Mouse (Mus musculus): ENCODE results near the gene Pcca. TPM values are rescaled to one million over a fixed set of nuclear protein-coding genes. Genes with fewer than 3 reads are reported as not detected.

Pcca gene
- polyA plus RNA-seq, 1 experiment = 2.5 TPM

GRCm38 (mm10) chr14:122720989-122721388, 186.9 kb downstream of the Pcca start:
- Histone ChIP-seq H3K27me3 (replicated peaks) (no peaks in the 10 kb centered on the region), H3K4me3 (replicated peaks) (no peak overlapping the region), H3K4me1 (no peaks in the 10 kb centered on the region), H3K36me3 (replicated peaks; ENCODE audit: low read length) (no peaks in the 10 kb centered on the region), H3K9me3 (no peaks in the 10 kb centered on the region)
- TF ChIP-seq GATA1 (IDR thresholded peaks at IDR 0.05; ENCODE audit: borderline replicate concordance, low read length) (no peak), FLI1 (IDR thresholded peaks at IDR 0.05; ENCODE audit: low read length) (no peak)

DNA sequence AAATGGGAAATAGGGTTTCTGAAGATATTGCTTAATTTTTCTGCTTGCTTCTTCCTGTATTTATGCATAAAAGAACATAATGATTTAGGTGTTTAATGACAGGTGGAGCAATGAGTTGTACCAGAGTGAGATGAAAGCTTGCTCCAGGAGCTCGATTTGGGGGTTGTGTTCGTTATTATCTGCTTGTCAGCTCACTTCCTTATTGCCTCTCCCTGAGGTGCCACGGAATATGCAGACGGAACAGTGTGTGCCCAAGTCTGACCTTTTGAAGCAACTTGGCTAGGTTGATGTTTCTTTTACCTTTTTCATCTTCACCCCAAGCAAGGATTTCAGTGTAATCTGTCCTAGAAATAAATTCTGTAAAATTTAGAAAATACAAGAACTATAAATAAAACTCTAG, 187.6 kb downstream of the Pcca start:
- TF ChIP-seq FLI1 (IDR thresholded peaks at IDR 0.05; ENCODE audit: low read length) (no peak), GATA1 (IDR thresholded peaks at IDR 0.05; ENCODE audit: borderline replicate concordance, low read length) (no peak)
- Histone ChIP-seq H3K27me3 (replicated peaks) (no peaks in the 10 kb centered on the region), H3K4me1 (no peaks in the 10 kb centered on the region; the same call in 1 of the 2 replicates), H3K36me3 (replicated peaks; ENCODE audit: low read length) (no peaks in the 10 kb centered on the region), H3K4me3 (replicated peaks) (no peak overlapping the region), H3K9me3 (no peaks in the 10 kb centered on the region)

- Histone ChIP-seq H3K27me3 (replicated peaks) (no peaks in the 10 kb centered on the region), H3K36me3 (replicated peaks; ENCODE audit: low read length) (no peaks in the 10 kb centered on the region), H3K4me1 (no peaks in the 10 kb centered on the region; the same call in 1 of the 2 replicates), H3K4me3 (replicated peaks) (no peak overlapping the region), H3K9me3 (no peaks in the 10 kb centered on the region)
- TF ChIP-seq GATA1 (IDR thresholded peaks at IDR 0.05; ENCODE audit: borderline replicate concordance, low read length) = no peak
- no peak for TF ChIP-seq FLI1 (IDR thresholded peaks at IDR 0.05; ENCODE audit: low read length)
Measured at GRCm38 (mm10) chr14:122726456-122726855, 192.3 kb downstream of the Pcca start.

- H3K36me3 ChIP-seq (replicated peaks; ENCODE audit: low read length) = no peaks in the 10 kb centered on the region
- H3K27me3 ChIP-seq (replicated peaks) = no peaks in the 10 kb centered on the region
- TF ChIP-seq GATA1 (IDR thresholded peaks at IDR 0.05; ENCODE audit: borderline replicate concordance, low read length) (no peak), FLI1 (IDR thresholded peaks at IDR 0.05; ENCODE audit: low read length) (no peak)
- no peaks in the 10 kb centered on the region for H3K9me3 ChIP-seq
- no peaks in the 10 kb centered on the region; the same call in 1 of the 2 replicates for H3K4me1 ChIP-seq
- H3K4me3 ChIP-seq (replicated peaks) = no peak overlapping the region
Measured at GRCm38 (mm10) chr14:122729431-122730073, 195.4 kb downstream of the Pcca start.

- no peak overlapping the region for H3K4me3 ChIP-seq (replicated peaks)
- no peaks in the 10 kb centered on the region for H3K36me3 ChIP-seq (replicated peaks; ENCODE audit: low read length)
- H3K4me1 ChIP-seq = no peaks in the 10 kb centered on the region; the same call in 1 of the 2 replicates
- H3K9me3 ChIP-seq = no peaks in the 10 kb centered on the region
- H3K27me3 ChIP-seq (replicated peaks) = no peaks in the 10 kb centered on the region
- TF ChIP-seq FLI1 (IDR thresholded peaks at IDR 0.05; ENCODE audit: low read length) (no peak), GATA1 (IDR thresholded peaks at IDR 0.05; ENCODE audit: borderline replicate concordance, low read length) (no peak)
Measured at GRCm38 (mm10) chr14:122730921-122731551, 196.9 kb downstream of the Pcca start.

DNA sequence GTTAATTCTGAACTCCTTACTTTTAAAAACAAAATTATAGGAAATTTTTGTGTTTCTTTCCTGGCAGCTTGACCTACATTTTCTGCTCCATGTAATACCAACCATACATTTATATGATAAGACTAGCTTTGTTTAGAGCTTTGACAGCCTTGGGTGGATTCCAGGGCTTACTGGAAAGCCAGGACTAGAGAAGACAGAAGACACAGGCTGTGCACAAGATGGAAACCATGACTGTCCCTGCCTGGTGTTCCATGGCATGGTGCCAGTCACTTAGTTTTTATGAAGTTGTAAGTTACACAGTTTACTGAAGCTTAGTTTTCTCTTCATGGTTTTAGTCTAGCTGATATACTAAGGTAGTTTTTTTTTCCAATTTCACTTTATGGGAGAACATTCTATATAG, 202.7 kb downstream of the Pcca start:
- Histone ChIP-seq H3K36me3 (replicated peaks; ENCODE audit: low read length) (peaks cover 7% of the 10 kb centered on the region), H3K27me3 (replicated peaks) (no peaks in the 10 kb centered on the region), H3K4me3 (replicated peaks) (no peak overlapping the region), H3K9me3 (no peaks in the 10 kb centered on the region), H3K4me1 (no peaks in the 10 kb centered on the region)
- TF ChIP-seq GATA1 (IDR thresholded peaks at IDR 0.05; ENCODE audit: borderline replicate concordance, low read length) (no peak), FLI1 (IDR thresholded peaks at IDR 0.05; ENCODE audit: low read length) (no peak)

- Histone ChIP-seq H3K27me3 (replicated peaks) (no peaks in the 10 kb centered on the region), H3K4me1 (peaks cover 6% of the 10 kb centered on the region; the same call in 1 of the 2 replicates), H3K4me3 (replicated peaks) (no peak overlapping the region), H3K36me3 (replicated peaks; ENCODE audit: low read length) (no peaks in the 10 kb centered on the region), H3K9me3 (no peaks in the 10 kb centered on the region; the same call in 1 of the 2 replicates)
- no peak for TF ChIP-seq GATA1 (IDR thresholded peaks at IDR 0.05; ENCODE audit: borderline replicate concordance, low read length)
- TF ChIP-seq FLI1 (IDR thresholded peaks at IDR 0.05; ENCODE audit: low read length) = no peak
Measured at GRCm38 (mm10) chr14:122747860-122748842, 214.0 kb downstream of the Pcca start.

DNA sequence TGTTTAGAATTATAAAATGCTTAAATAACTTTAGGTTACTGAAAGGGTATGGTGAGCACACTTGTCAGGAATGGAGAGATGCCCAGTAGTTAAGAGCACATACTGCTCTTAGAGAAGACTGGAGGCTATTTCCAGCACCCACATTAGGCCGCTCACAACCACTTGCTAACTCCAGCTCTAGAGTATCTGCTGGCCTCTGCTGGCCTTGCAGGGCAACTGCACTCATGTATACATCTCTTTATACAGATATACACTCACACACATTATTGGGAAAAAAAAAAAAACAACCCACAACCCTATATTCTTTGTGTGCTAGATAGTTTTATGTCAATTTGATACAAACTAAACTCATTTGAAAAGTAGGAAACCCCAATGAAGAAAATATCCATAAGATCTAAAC, 217.4 kb downstream of the Pcca start:
- no peak overlapping the region for H3K4me3 ChIP-seq (replicated peaks)
- H3K36me3 ChIP-seq (replicated peaks; ENCODE audit: low read length) = no peaks in the 10 kb centered on the region
- peaks cover 14% of the 10 kb centered on the region; the same call in 1 of the 2 replicates for H3K4me1 ChIP-seq
- TF ChIP-seq FLI1 (IDR thresholded peaks at IDR 0.05; ENCODE audit: low read length) (no peak), GATA1 (IDR thresholded peaks at IDR 0.05; ENCODE audit: borderline replicate concordance, low read length) (no peak)
- H3K9me3 ChIP-seq = no peaks in the 10 kb centered on the region; the same call in 1 of the 2 replicates
- H3K27me3 ChIP-seq (replicated peaks) = no peaks in the 10 kb centered on the region

DNA sequence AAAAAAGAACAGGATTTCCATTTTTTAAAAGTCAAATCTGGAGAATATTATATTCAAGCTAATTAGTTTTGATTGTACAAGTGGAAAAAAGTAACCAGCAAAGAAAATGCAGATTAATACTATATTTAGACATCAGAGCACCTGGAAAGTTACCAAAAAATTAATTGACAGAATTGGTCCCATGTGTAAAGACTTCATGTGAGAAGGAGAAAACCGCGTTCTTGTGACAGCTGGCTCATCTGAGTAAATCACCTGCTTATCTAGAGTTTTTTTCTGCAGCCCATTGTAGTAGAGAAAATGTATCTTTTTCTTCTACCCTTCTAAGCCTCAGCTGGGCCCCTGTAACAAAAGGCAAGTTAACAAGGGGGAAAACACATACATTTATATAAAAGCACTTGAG, 219.2 kb downstream of the Pcca start:
- TF ChIP-seq GATA1 (IDR thresholded peaks at IDR 0.05; ENCODE audit: borderline replicate concordance, low read length) (no peak), FLI1 (IDR thresholded peaks at IDR 0.05; ENCODE audit: low read length) (no peak)
- no peaks in the 10 kb centered on the region for H3K27me3 ChIP-seq (replicated peaks)
- H3K4me1 ChIP-seq = peaks cover 8% of the 10 kb centered on the region; the same call in 1 of the 2 replicates
- no peaks in the 10 kb centered on the region; the same call in 1 of the 2 replicates for H3K9me3 ChIP-seq
- H3K36me3 ChIP-seq (replicated peaks; ENCODE audit: low read length) = no peaks in the 10 kb centered on the region
- no peak overlapping the region for H3K4me3 ChIP-seq (replicated peaks)
